ENCODE assay signal across 8 mouse cellular contexts in the genomic region with DNA sequence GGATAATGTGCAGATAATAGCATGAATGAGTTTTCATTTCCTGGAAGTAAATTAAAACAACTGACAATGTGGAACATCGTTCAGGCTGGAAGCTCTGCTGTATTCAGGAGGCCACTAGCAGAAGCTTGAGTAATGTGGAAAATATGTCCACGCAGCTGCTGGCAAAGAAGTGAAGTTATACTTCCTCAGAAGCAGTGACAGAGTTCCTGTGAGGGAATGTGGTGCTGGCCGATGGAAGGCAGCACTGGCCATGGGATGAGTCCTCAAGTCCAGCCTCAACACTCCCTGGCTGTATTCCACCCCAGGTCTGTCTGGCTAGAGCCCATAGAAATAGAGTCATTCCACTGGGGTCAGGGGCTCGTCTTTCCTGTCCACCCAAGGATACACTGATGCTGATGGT.
DNase-seq lines count a peak whose midpoint lies in the region.

No protein-coding gene starts in this region.

- DNase-seq in adrenal gland, postnatal 10 days, result peak; percentile 20
- no peak for DNase-seq in adrenal gland, adult 18-20 months (ENCODE audit: low spot score in 2 of 2)
- peak; percentile 19 for DNase-seq in 3T3-L1 (ENCODE audit: low read depth, low spot score)
- peak; percentile 52 for DNase-seq in gastrocnemius, postnatal 14 days
- peak; percentile 38 to 65 for DNase-seq in heart, postnatal 14 days
- DNase-seq in yolk sac, embryonic 10.5 days (ENCODE audit: low spot score), result no peak
- no peak for DNase-seq in left cerebral cortex, postnatal 14 days (ENCODE audit: low spot score in 2 of 2)
- DNase-seq in spleen, postnatal 36 days (ENCODE audit: low spot score in 2 of 2), result no peak

- intact Hi-C loops in gastrocnemius, postnatal 14 days (cut with DNase I; ENCODE audit: low total_unique reads), result no loop called here
- intact Hi-C loops in heart, postnatal 14 days (cut with DNase I), result loop anchor here (5.0 kb wide), 2 partner anchors 42 to 163 kb away; partner anchors contain the start of gene Tlk1
- intact Hi-C loops in left cerebral cortex, postnatal 14 days (cut with DNase I), result no loop called here

Comparison
In these comparisons a context has a peak if more than half of its experiments do, and no peak if none do; other contexts are left out.
1. DNase-seq: peak in adrenal gland, postnatal 10 days (single experiment), 3T3-L1 (single experiment), gastrocnemius, postnatal 14 days (single experiment) and heart, postnatal 14 days (2 of 2); none in adrenal gland, adult 18-20 months (0 of 2), yolk sac, embryonic 10.5 days (single experiment), left cerebral cortex, postnatal 14 days (0 of 2) and spleen, postnatal 36 days (0 of 2).